Mouse (Mus musculus) olfactory bulb, adult 2 months (tissue): ENCODE measurements around the gene Prl7a1. TPM values are rescaled to one million over a fixed set of nuclear protein-coding genes. Genes with fewer than 3 reads are reported as not detected.

Source experiments
- H3K27ac ChIP-seq: fragments of 200-500 bp; 2 replicates; pipeline ENCODE4 v1.5.1; 2012; ENCODE audit warnings: low read depth, low read length; ENCODE audit not compliant: insufficient read depth
- H3K4me1 ChIP-seq: fragments of 200-500 bp; 2 replicates; pipeline ENCODE4 v1.6.1; 2012; ENCODE audit warnings: low read length; ENCODE audit not compliant: control insufficient read depth, insufficient read depth
- H3K4me3 ChIP-seq: fragments of 200-500 bp; 2 replicates; pipeline ENCODE4 v1.5.1; 2012; ENCODE audit warnings: mild to moderate bottlenecking, low read depth, low read length, moderate library complexity; ENCODE audit not compliant: insufficient read depth
- CTCF ChIP-seq: fragments of 200-500 bp; IDR thresholded peaks from 2 replicates; pipeline ENCODE4 v1.5.1; 2012; ENCODE audit warnings: low read depth, mild to moderate bottlenecking, low read length, moderate library complexity; ENCODE audit not compliant: insufficient read depth
- POLR2A ChIP-seq: fragments of 200-500 bp; IDR thresholded peaks from 2 replicates; pipeline ENCODE4 v1.6.1; 2012; ENCODE audit warnings: mild to moderate bottlenecking, low read depth, low read length, moderate library complexity; ENCODE audit not compliant: insufficient read depth
- WGBS: fragments of 180-500 bp; shearing (Covaris S2); methylation state at CpG from one replicate; pipeline ENCODE4 v1.1.7; 2018; 5-methylcytosine and 5-hydroxymethylcytosine counted together
- polyA plus RNA-seq: library from polyadenylated mRNA; stranded (reverse); fragments of >200 nt; gene quantifications from 2 replicates; pipeline ENCODE4 v1.2.4, GENCODE M21; 2012; ENCODE audit warnings: low replicate concordance; ENCODE audit not compliant: missing spikeins, insufficient read depth, insufficient read length

The Prl7a1 gene
- polyA plus RNA-seq = not detected in 2 replicates

DNA sequence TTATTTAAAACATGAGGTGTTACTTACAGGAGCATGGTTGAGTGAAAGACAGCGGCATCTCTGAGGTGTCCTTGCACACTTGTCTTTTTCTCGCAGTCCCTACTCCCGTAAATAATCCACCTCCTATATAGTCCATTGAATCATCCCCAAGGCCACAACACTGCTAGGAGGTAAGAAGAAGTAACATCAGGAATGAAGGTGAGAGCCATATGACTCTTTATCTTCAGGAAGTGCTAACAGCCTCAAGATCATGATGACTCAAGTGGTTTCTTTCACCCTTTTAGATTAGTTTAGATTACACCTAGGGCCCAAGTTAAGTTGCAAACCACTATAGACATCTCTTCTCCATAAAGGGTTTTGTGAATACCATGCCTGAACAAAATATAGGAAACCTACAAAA lies at the start of gene Prl7a1:
Gene Prl7a1 (minus strand): TSS at position 101 of the 400 bp plus-strand sequence.
- TF ChIP-seq POLR2A (no peak), CTCF (no peak)
- H3K27ac ChIP-seq = no peak within 1 kb of the TSS
- no peak within 1 kb of the TSS for H3K4me3 ChIP-seq
- 93% methylated on average over 3 of the region's 3 CpGs for WGBS
- H3K4me1 ChIP-seq = no peaks in the 10 kb centered on the region

DNA sequence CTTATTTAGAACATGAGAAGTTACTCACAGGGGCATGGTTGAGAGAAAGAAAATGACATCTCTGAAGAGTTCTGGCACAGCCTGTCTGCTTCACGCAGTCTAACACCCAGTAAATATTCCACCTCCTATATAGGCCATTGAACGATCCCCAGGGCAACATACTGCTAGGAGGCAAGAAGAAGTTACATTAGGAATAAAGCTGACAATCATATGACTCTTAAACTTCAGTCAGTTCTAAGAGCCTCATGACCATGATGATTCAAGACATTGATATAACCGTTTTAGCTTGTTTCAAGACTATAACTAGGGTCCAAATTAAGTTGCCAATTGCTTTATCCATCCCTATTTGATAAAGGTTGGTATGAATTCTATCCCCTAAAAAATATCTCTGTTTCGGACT lies 25.6 kb upstream of the Prl7a1 start, which contains the start of gene Prl7a2:
Gene Prl7a2 (minus strand): TSS at position 101 of the 400 bp plus-strand sequence.
- no peak for TF ChIP-seq POLR2A
- no peak for TF ChIP-seq CTCF
- Histone ChIP-seq H3K27ac (no peak within 1 kb of the TSS), H3K4me1 (no peaks in the 10 kb centered on the region), H3K4me3 (no peak within 1 kb of the TSS)
- WGBS = 89% methylated on average over 4 of the region's 4 CpGs

DNA sequence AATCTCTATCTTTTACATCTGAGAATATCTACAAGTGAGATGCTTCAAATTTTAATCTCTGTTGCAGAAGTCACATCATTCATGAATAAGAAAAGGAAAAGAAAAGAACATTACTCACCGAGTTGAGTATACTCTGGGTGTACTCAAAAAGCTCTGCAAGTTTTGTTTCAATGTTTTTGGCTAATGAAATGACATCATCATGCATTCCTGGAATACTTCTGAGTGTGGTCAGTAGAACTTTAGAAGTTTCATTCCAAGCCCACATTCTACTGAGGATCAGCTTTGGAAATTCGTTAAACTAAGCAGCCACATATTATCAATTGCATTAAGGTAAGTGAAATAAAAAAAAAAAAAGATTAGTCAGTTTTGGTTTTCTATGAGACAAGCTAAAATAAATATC lies 18.5 kb upstream of the Prl7a1 start:
- Histone ChIP-seq H3K4me3 (no peak overlapping the region), H3K4me1 (no peaks in the 10 kb centered on the region), H3K27ac (no peak overlapping the region)
- 72% methylated on average over 2 of the region's 2 CpGs for WGBS
- TF ChIP-seq CTCF (no peak), POLR2A (no peak)

DNA sequence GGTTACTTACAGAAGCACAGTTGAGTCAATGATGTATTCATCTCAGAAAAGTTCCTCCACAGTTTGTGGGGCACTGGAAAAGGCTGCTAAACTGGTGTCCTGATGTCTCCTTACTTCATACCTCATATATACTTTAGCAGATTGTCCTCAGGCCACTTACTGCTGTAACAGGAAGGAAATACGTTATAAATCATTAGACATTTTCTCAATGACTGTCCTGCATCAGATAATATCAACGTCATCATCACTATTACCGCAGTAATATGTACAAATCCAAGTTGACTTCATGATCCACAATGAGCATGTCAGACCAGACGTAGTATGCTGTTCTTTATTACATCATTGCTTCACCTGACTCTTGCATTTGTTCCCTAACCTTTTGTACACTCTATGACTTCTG lies 31.8 kb downstream of the Prl7a1 start, which contains the start of gene Prl7b1:
Gene Prl7b1 (minus strand): TSS at position 101 of the 400 bp plus-strand sequence.
- Histone ChIP-seq H3K4me3 (no peak within 1 kb of the TSS), H3K4me1 (no peaks in the 10 kb centered on the region), H3K27ac (no peak within 1 kb of the TSS)
- no peak for TF ChIP-seq POLR2A
- WGBS = 85% methylated on average over 4 of the region's 4 CpGs

Other genes starting within 250 kb of the Prl7a1 start
- not detected in 2 replicates for gene Prl8a6, start 203.8 kb downstream of the Prl7a1 start, polyA plus RNA-seq
- gene Prl8a8, start 129.3 kb downstream of the Prl7a1 start, polyA plus RNA-seq = not detected in 2 replicates
- gene Prl8a9, start 77.9 kb downstream of the Prl7a1 start, polyA plus RNA-seq = not detected in 2 replicates
- gene Prl8a1, start 60.3 kb downstream of the Prl7a1 start, polyA plus RNA-seq = not detected in 2 replicates
- gene Prl7b1, start 31.9 kb downstream of the Prl7a1 start, polyA plus RNA-seq = not detected in 2 replicates
- not detected in 2 replicates for gene Prl7a2, start 25.5 kb upstream of the Prl7a1 start, polyA plus RNA-seq
- not detected in 2 replicates for gene Prl7d1, start 74.2 kb upstream of the Prl7a1 start, polyA plus RNA-seq
- gene Prl7c1, start 138.3 kb upstream of the Prl7a1 start, polyA plus RNA-seq = not detected in 2 replicates
- not detected in 2 replicates for gene Prl2a1, start 159.2 kb upstream of the Prl7a1 start, polyA plus RNA-seq
- not detected in 2 replicates for gene Prl2c1, start 206.8 kb upstream of the Prl7a1 start, polyA plus RNA-seq